9 mouse cellular contexts compared by ENCODE assay signal in the genomic region with DNA sequence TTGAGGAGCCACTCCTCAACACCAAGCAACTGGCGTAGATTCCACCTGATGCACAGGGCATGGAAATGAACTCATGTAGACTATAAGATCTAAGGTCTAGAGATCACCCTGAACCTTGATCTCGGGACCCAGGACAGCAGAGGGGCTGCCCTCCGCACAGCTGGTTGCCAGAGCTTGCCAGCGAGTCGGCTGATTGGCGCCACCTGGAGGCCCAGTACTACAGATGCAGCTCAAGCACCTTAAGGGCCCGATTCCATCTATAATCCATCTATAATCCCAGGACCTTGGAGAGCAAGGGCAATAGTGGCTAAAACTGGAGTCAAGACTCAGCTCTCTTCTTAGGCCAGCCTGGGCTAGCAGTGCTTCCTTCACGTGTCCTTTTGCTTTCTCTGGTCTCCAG. TPM values are rescaled to one million over a fixed set of nuclear protein-coding genes. Genes with fewer than 3 reads are reported as not detected.
DNase-seq lines count a peak whose midpoint lies in the region; ATAC-seq and TF ChIP-seq lines count a peak whose summit lies in the region.
"Had no signal": no experiment of that assay in that cellular context is flagged by ENCODE, and none has a peak within 500 bp of the region (broad histone marks: within the 10 kb centered on the region; RNA-seq: fewer than 3 reads in every experiment).

No protein-coding gene starts in this region.

- no peak for TF ChIP-seq EP300 in lung, postnatal 0 days (IDR thresholded peaks at IDR 0.05)

- no peak overlapping the region for H3K27ac ChIP-seq in lung, postnatal 0 days (ENCODE audit: low read length)
- H3K27ac ChIP-seq: liver, embryonic 15.5 days had no signal

- no peaks in the 10 kb centered on the region for H3K9me3 ChIP-seq in E14TG2a.4 (ENCODE audit: low read length)
- H3K9me3 ChIP-seq in lung, postnatal 0 days (ENCODE audit: low read length) = no peaks in the 10 kb centered on the region
- H3K9me3 ChIP-seq: liver, embryonic 15.5 days had no signal

- H3K36me3 ChIP-seq in E14TG2a.4 (ENCODE audit: insufficient read depth, low read length) = no peaks in the 10 kb centered on the region
- H3K36me3 ChIP-seq in lung, postnatal 0 days (ENCODE audit: insufficient read depth, low read length) = no peaks in the 10 kb centered on the region
- H3K36me3 ChIP-seq: liver, embryonic 15.5 days had no signal

- DNase-seq in 3T3-L1 (ENCODE audit: low read depth, low spot score) = peak; percentile 86
- DNase-seq in cerebellum, postnatal 4 days (ENCODE audit: low spot score in 2 of 2) = peak; percentile 54 to 71
- peak; percentile 46 for DNase-seq in heart, adult 8-10 months (ENCODE audit: low spot score)
- DNase-seq in kidney, adult 9 months = peak; percentile 48
- peak; percentile 71 for DNase-seq in lung, postnatal 0 days (ENCODE audit: low spot score)
- peak; percentile 79 for DNase-seq in retina, postnatal 1 day
- DNase-seq in urinary bladder, postnatal 25 days (ENCODE audit: low spot score) = peak; percentile 73

- peaks cover 51% of the 10 kb centered on the region for H3K4me1 ChIP-seq in E14TG2a.4 (replicated peaks; ENCODE audit: low read depth, low read length)
- H3K4me1 ChIP-seq in lung, postnatal 0 days (ENCODE audit: insufficient read depth, low read depth, low read length) = no peaks in the 10 kb centered on the region

- no peak overlapping the region for H3K4me2 ChIP-seq in lung, postnatal 0 days (replicated peaks; ENCODE audit: low read depth, low read length)

- H3K27me3 ChIP-seq in E14TG2a.4 (ENCODE audit: insufficient read depth, low read length) = peaks cover 47% of the 10 kb centered on the region
- peaks cover 17% of the 10 kb centered on the region for H3K27me3 ChIP-seq in lung, postnatal 0 days (replicated peaks; ENCODE audit: insufficient read depth, low read length)

- H3K4me3 ChIP-seq in E14TG2a.4 (replicated peaks; ENCODE audit: low read length) = peak overlapping the region; percentile 85
- no peak overlapping the region for H3K4me3 ChIP-seq in lung, postnatal 0 days (ENCODE audit: low read depth, low read length)
- H3K4me3 ChIP-seq: liver, embryonic 15.5 days had no signal

- peak; percentile 66 for TF ChIP-seq CTCF in E14TG2a.4 (conservative IDR thresholded peaks at IDR 0.05; ENCODE audit: low read length)
- peak; percentile 91 for TF ChIP-seq CTCF in lung, postnatal 0 days (IDR thresholded peaks at IDR 0.05)

- peak; percentile 48; the same call in 1 of the 2 replicates for ATAC-seq in lung, postnatal 0 days

- 2% methylated on average over 8 of the region's 8 CpGs for WGBS in lung, postnatal 0 days

- H3K9ac ChIP-seq in lung, postnatal 0 days (replicated peaks; ENCODE audit: low read depth) = no peak overlapping the region
- H3K9ac ChIP-seq: liver, embryonic 15.5 days had no signal

RNA-seq across cellular contexts. Expression of gene Lgr6, which starts 0.9 kb away (rescaled TPM):
- total RNA-seq in heart, adult 8-10 months (2022) = 10 to 100 TPM; 12.9 to 17.9 (median 15.9) TPM
- 2.9 and 3.9 TPM in 2 replicates for polyA plus RNA-seq in lung, postnatal 0 days (2015; fragmentation: Nextera tagmentation; extraction: Ambion mirVana)

RNA-seq across cellular contexts. Expression of gene Ptpn7, which starts 26.5 kb away (rescaled TPM):
- total RNA-seq in heart, adult 8-10 months (2022) = 1 to 10 TPM in 1 of 4 experiments, under 1 TPM in 3; 0.34 to 1.5 (median 0.49) TPM
- polyA plus RNA-seq in lung, postnatal 0 days (2015; fragmentation: Nextera tagmentation; extraction: Ambion mirVana) = 2.9 and 3.0 TPM in 2 replicates

RNA-seq across cellular contexts. Expression of gene Arl8a, which starts 40.7 kb away (rescaled TPM):
- total RNA-seq in heart, adult 8-10 months (2022) = 10 to 100 TPM; 19.0 to 21.4 (median 20.7) TPM
- 51.8 and 56.3 TPM in 2 replicates for polyA plus RNA-seq in lung, postnatal 0 days (2015; fragmentation: Nextera tagmentation; extraction: Ambion mirVana)
